Mouse (Mus musculus) erythroid progenitor cell, adult 5-6 weeks (primary cell): ENCODE measurements around the gene Atp6v0e2. TPM values are rescaled to one million over a fixed set of nuclear protein-coding genes. Genes with fewer than 3 reads are reported as not detected.

Experiments
- ATAC-seq: replicated peaks from 2 replicates; pipeline ENCODE4 v1.8.0; 2016; ENCODE audit warnings: moderate number of reproducible peaks, mild to moderate bottlenecking, moderate TSS enrichment, inconsistent platforms; ENCODE audit not compliant: poor library complexity, low FRiP score, severe bottlenecking
- total RNA-seq, 2 experiments: library from RNA; stranded (forward) in 1 of 2; stranded (reverse) in 1 of 2; fragments of 150-400 nt in 1 of 2; fragments of 186-747, 209-891 nt in 1 of 2; gene quantifications; 2 replicates each; pipeline versions ENCODE4 v1.2.3 to v1.2.4; 2015 to 2017; ENCODE audit warnings: low replicate concordance in 2 of 2

The Atp6v0e2 gene
- total RNA-seq (2015; ENCODE audit: low replicate concordance): not detected in 2 replicates
- not detected in 2 replicates for total RNA-seq (2017; ENCODE audit: low replicate concordance)

- no peak for ATAC-seq
Observed at GRCm38 (mm10) chr6:48537105-48537954, at the start of gene Atp6v0e2. Gene Atp6v0e2, plus strand, starts transcription at chr6:48537615.

- no peak for ATAC-seq
Observed at GRCm38 (mm10) chr6:48487747-48488725, 49.4 kb upstream of the Atp6v0e2 start.

DNA sequence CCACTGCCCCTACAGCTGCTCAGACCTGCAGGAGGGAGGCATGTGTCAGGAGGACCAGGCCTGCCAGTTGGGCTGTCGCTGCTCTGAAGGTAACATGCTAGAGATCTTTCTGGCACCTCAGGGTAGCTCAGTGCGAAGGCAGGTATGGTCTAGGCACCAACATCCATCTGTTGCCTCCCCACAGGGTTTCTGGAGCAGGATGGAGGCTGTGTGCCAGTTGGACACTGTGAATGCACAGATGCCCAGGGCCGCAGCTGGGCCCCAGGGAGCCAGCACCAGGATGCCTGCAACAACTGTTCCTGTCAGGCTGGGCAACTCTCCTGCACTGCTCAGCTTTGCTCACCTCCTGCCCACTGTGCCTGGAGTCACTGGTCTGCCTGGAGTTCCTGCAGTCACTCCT is 47.7 kb upstream of the Atp6v0e2 start:
- ATAC-seq: no peak

DNA sequence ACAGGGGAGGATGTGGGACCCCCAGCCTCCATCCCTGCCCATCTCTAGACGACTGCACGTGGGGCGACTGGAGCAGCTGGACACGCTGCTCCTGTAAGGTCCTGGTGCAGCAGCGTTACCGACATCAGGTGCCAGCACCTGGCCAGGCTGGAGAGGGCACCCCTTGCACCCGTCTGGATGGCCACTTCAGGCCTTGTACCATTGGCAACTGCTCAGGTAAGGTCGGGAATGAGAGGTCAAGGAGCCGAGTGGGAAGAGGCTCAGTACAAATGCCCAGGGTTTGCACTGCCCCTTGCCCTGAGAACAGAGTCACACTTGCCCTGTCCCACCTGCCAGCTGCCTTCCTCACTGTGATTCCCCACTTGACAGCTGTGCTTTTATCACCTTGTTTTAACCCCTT is 46.1 kb upstream of the Atp6v0e2 start:
- no peak for ATAC-seq

GRCm38 (mm10) chr6:48493136-48493730 is 44.2 kb upstream of the Atp6v0e2 start:
- ATAC-seq: no peak

DNA sequence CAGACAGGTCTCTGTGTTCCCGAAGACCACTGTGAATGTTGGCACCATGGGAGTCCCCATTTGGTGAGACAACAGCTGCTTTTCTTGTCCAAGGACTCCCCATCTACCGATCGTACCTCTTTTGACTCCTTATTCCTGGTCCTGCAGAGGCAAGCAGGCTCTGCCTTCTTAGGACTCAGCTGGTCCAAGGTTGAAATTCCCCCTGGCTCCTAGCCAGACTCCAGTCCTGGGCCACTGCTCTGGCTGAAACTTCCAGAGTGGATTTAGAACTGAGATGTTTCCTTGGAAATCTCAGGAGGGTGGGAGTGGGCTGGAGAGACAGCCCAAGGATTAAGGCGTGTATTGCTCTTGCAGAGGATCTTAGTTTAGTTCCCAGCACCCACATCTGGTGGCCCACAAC is 39.9 kb upstream of the Atp6v0e2 start:
- no peak for ATAC-seq

GRCm38 (mm10) chr6:48503847-48504240 is 33.6 kb upstream of the Atp6v0e2 start:
- no peak for ATAC-seq

DNA sequence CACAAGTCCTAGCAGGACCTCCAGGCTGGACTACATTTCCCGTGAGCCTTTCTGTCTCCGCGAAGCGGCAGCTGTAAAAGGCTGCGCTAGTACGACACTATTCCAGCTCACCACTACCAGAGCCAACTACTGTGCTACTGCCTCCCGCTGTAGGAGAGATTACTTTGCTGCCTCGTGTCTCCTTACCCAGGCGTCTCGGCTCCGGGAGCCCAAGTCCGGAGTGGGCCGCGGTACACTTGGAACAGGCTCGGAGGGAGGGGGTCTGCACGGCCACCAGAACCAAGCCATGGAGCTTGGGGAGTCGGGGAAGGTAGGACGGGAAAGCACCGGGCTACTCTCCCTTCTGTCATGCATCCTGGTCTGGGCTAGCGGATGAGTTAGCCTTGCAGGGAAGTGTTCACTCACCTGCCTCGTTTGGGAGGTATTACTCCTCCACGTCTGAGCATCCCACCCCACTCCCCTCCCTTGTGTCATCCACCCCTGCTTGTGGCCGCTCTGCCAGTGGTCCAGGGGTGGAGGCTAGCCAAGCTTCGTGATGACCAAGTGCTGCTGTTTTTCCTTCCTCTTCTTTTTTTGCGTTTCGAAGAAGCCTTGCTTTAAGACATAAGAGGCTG is 33.1 kb upstream of the Atp6v0e2 start:
- ATAC-seq: peak; percentile 34; the same call in 1 of the 2 replicates

GRCm38 (mm10) chr6:48508087-48508486 is 29.3 kb upstream of the Atp6v0e2 start:
- no peak for ATAC-seq

DNA sequence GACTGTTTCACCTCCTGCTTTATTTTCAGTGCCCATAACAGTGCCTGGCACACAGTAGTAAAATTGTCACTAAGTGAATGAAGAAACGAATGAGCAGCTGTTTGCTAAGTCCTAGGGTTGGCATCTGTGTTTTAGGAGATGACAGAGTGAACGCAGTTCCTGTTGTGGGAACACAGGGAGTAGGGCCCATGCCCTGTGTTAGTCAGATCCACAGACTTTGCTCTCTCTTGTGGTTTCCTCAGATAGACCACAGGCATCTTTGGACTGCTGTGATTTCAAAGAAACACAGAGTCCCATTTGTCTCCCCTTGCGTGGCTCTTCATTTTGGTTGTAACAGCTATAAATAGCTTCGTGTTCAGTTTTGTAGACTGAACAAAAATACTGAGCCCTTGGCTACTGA is 27.0 kb upstream of the Atp6v0e2 start:
- no peak for ATAC-seq

DNA sequence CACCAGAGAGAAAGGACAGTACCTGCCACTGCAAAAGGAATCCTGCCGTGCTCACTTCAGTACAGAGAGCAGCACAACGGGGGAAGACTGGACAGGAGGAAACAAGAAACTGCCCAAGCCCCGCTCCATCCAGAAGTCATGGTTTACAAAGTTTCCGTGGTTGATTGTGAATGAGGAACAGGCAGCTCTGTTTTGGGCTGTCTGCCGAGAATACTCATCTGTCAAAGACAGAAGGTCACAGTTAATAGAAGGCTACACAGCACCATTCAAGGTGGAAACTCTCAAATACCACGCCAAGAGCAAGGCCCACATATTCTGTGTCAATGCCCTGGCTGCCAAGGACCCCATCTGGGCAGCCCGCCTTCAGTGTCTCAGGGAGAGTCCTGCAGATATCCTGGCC is 25.6 kb upstream of the Atp6v0e2 start:
- no peak for ATAC-seq

- peak; percentile 96 for ATAC-seq
Observed at GRCm38 (mm10) chr6:48524882-48525281, 12.5 kb upstream of the Atp6v0e2 start.

- no peak for ATAC-seq
Observed at GRCm38 (mm10) chr6:48527901-48528300, 9.5 kb upstream of the Atp6v0e2 start.

GRCm38 (mm10) chr6:48529261-48529660 is 8.2 kb upstream of the Atp6v0e2 start:
- ATAC-seq: no peak

- no peak for ATAC-seq
Observed at GRCm38 (mm10) chr6:48529871-48530440, 7.5 kb upstream of the Atp6v0e2 start.

DNA sequence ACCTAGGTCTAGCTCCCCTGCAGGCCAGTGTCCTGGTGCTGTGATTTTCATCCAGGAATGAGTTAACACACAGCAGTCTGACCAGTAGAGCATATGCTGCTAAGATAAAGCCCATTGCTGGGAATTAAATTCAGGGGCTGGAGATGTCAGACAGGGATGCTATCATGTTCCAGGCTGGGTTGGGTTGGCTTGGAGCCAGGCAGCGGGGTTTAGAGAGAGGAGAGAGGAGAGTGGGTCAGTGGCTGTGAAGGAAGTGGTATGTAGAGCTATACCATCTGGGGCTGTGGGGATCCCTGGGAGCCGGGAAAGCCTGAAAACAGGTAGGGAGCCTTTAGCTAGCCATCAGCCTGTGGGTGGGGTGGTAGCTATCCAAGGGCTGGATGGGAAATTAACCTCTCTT is 6.6 kb upstream of the Atp6v0e2 start:
- no peak for ATAC-seq

- no peak for ATAC-seq
Observed at GRCm38 (mm10) chr6:48533475-48533874, 3.9 kb upstream of the Atp6v0e2 start.

- ATAC-seq: no peak
Observed at GRCm38 (mm10) chr6:48534913-48535312, 2.5 kb upstream of the Atp6v0e2 start.

DNA sequence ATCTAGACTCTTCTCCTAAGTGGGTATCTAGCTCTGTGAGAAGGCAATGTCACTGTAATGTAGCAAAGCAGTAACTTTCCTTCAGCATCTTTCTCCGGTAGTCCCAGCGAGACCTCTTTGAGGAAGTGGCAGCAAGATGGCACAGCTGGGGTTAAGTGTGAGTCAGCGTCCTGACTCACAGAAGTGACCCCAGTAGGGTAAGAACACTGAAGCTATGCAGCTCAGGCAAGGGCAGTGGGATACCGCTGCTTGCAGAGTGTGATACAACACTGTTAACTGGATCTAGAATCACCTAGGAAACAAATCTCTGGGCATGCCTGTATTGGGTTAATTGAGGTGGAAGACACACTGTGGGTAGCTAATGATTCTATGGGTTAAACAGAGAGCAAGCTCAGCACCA is 1.3 kb upstream of the Atp6v0e2 start:
- no peak for ATAC-seq
